Mouse (Mus musculus) intestine, embryonic 14.5 days (tissue): ENCODE measurements around the gene Rxylt1. TPM values are rescaled to one million over a fixed set of nuclear protein-coding genes. Genes with fewer than 3 reads are reported as not detected.

ENCODE experiments used
- ATAC-seq: fragments of 200-750 bp; cut with Nextera tagmentation; replicated peaks from 2 replicates; pipeline ENCODE4 v1.8.0; 2017; ENCODE audit warnings: low read depth, moderate number of reproducible peaks, moderate TSS enrichment, moderate library complexity; ENCODE audit not compliant: low FRiP score, low TSS enrichment
- DNase-seq: peaks from one replicate; pipeline ENCODE4 v3.0.0-alpha.2; 2018; ENCODE audit warnings: low spot score
- H3K27ac ChIP-seq: fragments of 300-500 bp; sonication (generic); 2 replicates; pipeline ENCODE4 v1.5.1; 2014; ENCODE audit warnings: low read depth, mild to moderate bottlenecking, control low read depth
- H3K27me3 ChIP-seq: fragments of 300-500 bp; sonication (generic); replicated peaks from 2 replicates; pipeline ENCODE4 v1.6.1; 2014; ENCODE audit warnings: low read length, control low read depth; ENCODE audit not compliant: control insufficient read depth, insufficient read depth
- H3K36me3 ChIP-seq: fragments of 300-500 bp; sonication (generic); 2 replicates; pipeline ENCODE4 v1.6.1; 2014; ENCODE audit warnings: low read length, control low read depth; ENCODE audit not compliant: control insufficient read depth, insufficient read depth
- H3K4me1 ChIP-seq: fragments of 300-500 bp; sonication (generic); replicated peaks from 2 replicates; pipeline ENCODE4 v1.6.1; 2014; ENCODE audit warnings: low read length, control low read depth, mixed read lengths; ENCODE audit not compliant: control insufficient read depth, insufficient read depth
- H3K4me2 ChIP-seq: fragments of 300-500 bp; sonication (generic); 2 replicates; pipeline ENCODE4 v1.6.1; 2014; ENCODE audit warnings: low read length
- H3K4me3 ChIP-seq: fragments of 300-500 bp; sonication (generic); 2 replicates; pipeline ENCODE4 v1.5.1; 2014; ENCODE audit warnings: low read depth, low read length, control low read depth, mixed read lengths
- H3K9ac ChIP-seq: fragments of 300-500 bp; sonication (generic); 2 replicates; pipeline ENCODE4 v1.6.1; 2014; ENCODE audit warnings: mild to moderate bottlenecking, low read length
- H3K9me3 ChIP-seq: fragments of 300-500 bp; sonication (generic); 2 replicates; pipeline ENCODE4 v1.6.1; 2016; ENCODE audit warnings: low read length, control low read depth; ENCODE audit not compliant: control insufficient read depth
- WGBS: fragments of 180-500 bp; shearing (Covaris S2); extraction: QIAGEN DNeasy Blood & Tissue Kit; methylation state at CpG from one replicate; pipeline ENCODE4 v1.1.7; 2014; 5-methylcytosine and 5-hydroxymethylcytosine counted together
- polyA plus RNA-seq: library from polyadenylated mRNA; unstranded; fragments of >200 nt; fragmentation: Nextera tagmentation; extraction: Ambion mirVana; gene quantifications from 2 replicates; pipeline ENCODE4 v1.2.1, GENCODE M21; 2014

The Rxylt1 gene
- polyA plus RNA-seq, 1 experiment from 2014 or later: 67.6 TPM

- Histone ChIP-seq H3K4me1 (peaks cover 7% of the 10 kb centered on the region), H3K9me3 (no peaks in the 10 kb centered on the region), H3K4me2 (peak overlapping the region; percentile 58), H3K4me3 (peak overlapping the region; percentile 76), H3K27ac (peak overlapping the region; percentile 78), H3K36me3 (no peaks in the 10 kb centered on the region), H3K9ac (peak overlapping the region; percentile 84), H3K27me3 (no peaks in the 10 kb centered on the region)
- DNase-seq (peak; percentile 98), ATAC-seq (peak; percentile 71)
- 15% methylated on average over 37 of the region's 44 CpGs for WGBS
Observed at GRCm38 (mm10) chr10:122047727-122048365, 49.3 kb downstream of the Rxylt1 start.

DNA sequence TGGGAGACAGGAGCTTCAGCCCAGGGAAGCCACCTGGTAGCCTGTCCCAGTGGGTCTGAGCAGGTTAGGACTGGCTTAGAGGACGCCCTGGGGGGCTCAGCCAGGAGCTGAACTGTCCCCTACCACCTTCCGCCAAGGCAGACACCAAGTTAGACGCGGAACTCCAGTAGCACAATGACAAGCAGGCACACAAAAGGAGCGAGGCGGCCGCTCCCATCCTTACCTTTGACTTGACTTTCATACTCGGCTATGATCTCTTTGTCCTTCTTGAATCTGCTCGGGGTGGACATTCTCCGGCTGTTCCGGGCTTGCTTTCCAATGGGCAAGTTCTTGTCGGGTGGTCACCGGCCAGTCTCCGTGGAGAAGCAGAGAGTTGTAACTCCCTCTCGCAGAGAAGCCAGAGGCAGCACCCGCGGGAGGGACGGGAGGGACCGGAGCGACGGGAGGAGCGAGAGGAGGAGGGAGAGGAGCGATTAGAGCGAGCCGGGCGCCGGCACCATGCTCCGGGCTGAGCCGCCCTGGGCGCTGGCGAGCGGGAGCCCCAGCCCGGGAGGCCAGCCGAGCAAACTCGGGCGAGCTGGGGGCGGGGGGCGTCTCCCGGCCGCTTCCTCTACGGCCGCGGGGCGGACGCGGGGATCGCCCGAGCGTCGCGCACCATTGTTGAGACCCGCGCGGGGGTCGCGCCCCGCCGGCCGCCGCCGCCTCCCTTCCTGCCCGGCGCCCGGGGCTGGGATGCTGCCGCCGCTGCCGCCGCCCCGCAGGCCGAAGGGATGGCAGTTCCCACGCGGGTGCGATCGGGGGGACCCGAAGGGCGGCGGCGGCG, 50.1 kb downstream of the Rxylt1 start, which contains the start of gene Srgap1:
Gene Srgap1 (minus strand): TSS at position 412 of the 823 bp plus-strand sequence.
- ATAC-seq: peak; percentile 87
- Histone ChIP-seq H3K4me3 (peak within 1 kb of the TSS; percentile 76), H3K4me1 (peaks cover 7% of the 10 kb centered on the region), H3K4me2 (peak within 1 kb of the TSS; percentile 58), H3K9ac (peak within 1 kb of the TSS; percentile 84), H3K36me3 (no peaks in the 10 kb centered on the region), H3K9me3 (no peaks in the 10 kb centered on the region), H3K27ac (peak within 1 kb of the TSS; percentile 78), H3K27me3 (no peaks in the 10 kb centered on the region)
- 1% methylated on average over 61 of the region's 79 CpGs for WGBS
- DNase-seq: peak; percentile 92

- no peak for DNase-seq
- peaks cover 7% of the 10 kb centered on the region for H3K4me1 ChIP-seq
Observed at GRCm38 (mm10) chr10:122046511-122046903, 50.7 kb downstream of the Rxylt1 start.

GRCm38 (mm10) chr10:122045946-122046345, 51.2 kb downstream of the Rxylt1 start:
- ATAC-seq: no peak
- Histone ChIP-seq H3K27ac (no peak overlapping the region), H3K9me3 (no peaks in the 10 kb centered on the region), H3K4me3 (peak overlapping the region; percentile 76), H3K9ac (peak overlapping the region; percentile 84), H3K27me3 (no peaks in the 10 kb centered on the region), H3K4me2 (peak overlapping the region; percentile 58), H3K4me1 (peaks cover 7% of the 10 kb centered on the region), H3K36me3 (no peaks in the 10 kb centered on the region)
- 29% methylated on average over 9 of the region's 9 CpGs for WGBS
- peak; percentile 60 for DNase-seq

More at GRCm38 (mm10) chr10:122046511-122046903, 50.7 kb downstream of the Rxylt1 start:
- no peaks in the 10 kb centered on the region for H3K9me3 ChIP-seq
- H3K27ac ChIP-seq: peak overlapping the region; percentile 78
- peak overlapping the region; percentile 76 for H3K4me3 ChIP-seq
- no peak for ATAC-seq
- no peaks in the 10 kb centered on the region for H3K36me3 ChIP-seq
- under 1% methylated on average over 13 of the region's 13 CpGs for WGBS
- H3K9ac ChIP-seq: peak overlapping the region; percentile 84
- H3K27me3 ChIP-seq: no peaks in the 10 kb centered on the region
- peak overlapping the region; percentile 58 for H3K4me2 ChIP-seq

- H3K4me2 ChIP-seq: no peak overlapping the region
- 79% methylated on average over 4 of the region's 4 CpGs for WGBS
- DNase-seq (peak; percentile 41), ATAC-seq (no peak)
- H3K4me3 ChIP-seq: no peak overlapping the region
- H3K9me3 ChIP-seq: peaks cover 5% of the 10 kb centered on the region; the same call in 1 of the 2 replicates
- no peaks in the 10 kb centered on the region for H3K36me3 ChIP-seq
- no peak overlapping the region for H3K9ac ChIP-seq
- peaks cover 7% of the 10 kb centered on the region for H3K4me1 ChIP-seq
- H3K27ac ChIP-seq: no peak overlapping the region
- no peaks in the 10 kb centered on the region for H3K27me3 ChIP-seq
Observed at GRCm38 (mm10) chr10:122044926-122045325, 52.2 kb downstream of the Rxylt1 start.

- no peak overlapping the region for H3K27ac ChIP-seq
- ATAC-seq (no peak), DNase-seq (no peak)
- WGBS: 46% methylated on average over 4 of the region's 4 CpGs
- H3K4me2 ChIP-seq: no peak overlapping the region
- H3K9me3 ChIP-seq: peaks cover 6% of the 10 kb centered on the region; the same call in 1 of the 2 replicates
- no peak overlapping the region for H3K9ac ChIP-seq
- no peaks in the 10 kb centered on the region for H3K36me3 ChIP-seq
- peaks cover 7% of the 10 kb centered on the region for H3K4me1 ChIP-seq
- H3K4me3 ChIP-seq: no peak overlapping the region
- H3K27me3 ChIP-seq: no peaks in the 10 kb centered on the region
Observed at GRCm38 (mm10) chr10:122040372-122040771, 56.8 kb downstream of the Rxylt1 start.

- H3K36me3 ChIP-seq: no peaks in the 10 kb centered on the region
- H3K4me3 ChIP-seq: no peak overlapping the region
- H3K4me2 ChIP-seq: no peak overlapping the region
- ATAC-seq (no peak), DNase-seq (no peak)
- no peak overlapping the region for H3K9ac ChIP-seq
- no peaks in the 10 kb centered on the region for H3K27me3 ChIP-seq
- no peaks in the 10 kb centered on the region for H3K4me1 ChIP-seq
- no peak overlapping the region for H3K27ac ChIP-seq
- peaks cover 6% of the 10 kb centered on the region; the same call in 1 of the 2 replicates for H3K9me3 ChIP-seq
- 90% methylated on average over 4 of the region's 4 CpGs for WGBS
Observed at GRCm38 (mm10) chr10:122039566-122039965, 57.6 kb downstream of the Rxylt1 start.

DNA sequence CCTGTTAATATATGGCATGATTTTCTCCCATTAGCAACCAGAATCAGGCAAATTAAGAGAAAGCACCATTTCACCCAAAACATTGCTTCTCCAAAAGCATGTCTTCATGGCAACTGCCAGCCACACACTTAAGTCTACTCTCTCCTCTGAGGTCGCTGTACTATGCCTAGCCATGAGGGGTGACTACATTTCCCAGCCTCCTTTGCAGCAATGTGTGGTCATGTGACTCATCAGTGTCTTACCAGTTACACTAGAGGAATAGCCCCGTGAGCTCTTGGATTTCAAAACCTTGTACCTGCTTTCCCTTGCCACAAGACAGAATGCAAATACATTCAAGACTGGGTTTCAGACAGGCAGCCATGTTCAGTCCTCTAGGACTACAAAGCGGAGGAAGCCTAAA, 58.6 kb downstream of the Rxylt1 start:
- no peak overlapping the region for H3K27ac ChIP-seq
- peaks cover 6% of the 10 kb centered on the region; the same call in 1 of the 2 replicates for H3K9me3 ChIP-seq
- no peak overlapping the region for H3K4me2 ChIP-seq
- no peaks in the 10 kb centered on the region for H3K4me1 ChIP-seq
- no peak for ATAC-seq
- H3K9ac ChIP-seq: no peak overlapping the region
- H3K4me3 ChIP-seq: no peak overlapping the region
- WGBS: 50% methylated on average over 3 of the region's 3 CpGs
- H3K27me3 ChIP-seq: no peaks in the 10 kb centered on the region
- H3K36me3 ChIP-seq: no peaks in the 10 kb centered on the region
- DNase-seq: no peak
